Mouse (Mus musculus): ENCODE results near the gene Npdc1. TPM values are rescaled to one million over a fixed set of nuclear protein-coding genes. Genes with fewer than 3 reads are reported as not detected.

The Npdc1 gene
- polyA plus RNA-seq, 1 experiment from 2014 or later: 29.5 TPM

DNA sequence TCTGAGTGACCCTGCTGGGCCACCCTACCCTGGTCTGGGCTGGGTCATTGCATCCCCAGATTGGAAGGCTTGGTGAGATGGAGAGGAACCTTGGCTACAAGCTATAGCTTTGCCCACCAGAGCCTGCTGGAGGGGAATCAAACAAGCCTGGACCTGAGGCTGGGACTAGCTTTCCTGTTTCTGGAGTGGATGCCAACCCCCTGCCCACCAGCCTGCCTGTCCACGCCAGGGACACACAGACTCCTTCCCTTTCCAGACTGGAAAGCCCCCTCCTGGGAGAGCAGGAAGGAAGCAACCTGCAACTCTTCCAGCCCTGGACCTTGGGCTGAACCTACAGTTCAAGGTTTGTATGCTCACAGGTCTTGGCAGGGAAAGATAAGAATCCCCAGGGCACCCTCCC is 24.5 kb downstream of the Npdc1 start:
- Histone ChIP-seq H3K4me3 (ENCODE audit: control insufficient read depth in 1 of 2, insufficient read depth in 1 of 2, low read depth in 1 of 2, low read length in 2 of 2) (no peak overlapping the region), H3K4me1 (ENCODE audit: control insufficient read depth in 2 of 2, insufficient read depth in 2 of 2, low read length in 2 of 2) (peaks cover 0 to 2% of the 10 kb centered on the region in 2 experiments; a peak in 1 of 4 replicates), H3K27me3 (ENCODE audit: control insufficient read depth, insufficient read depth, low read length) (peaks cover 40% of the 10 kb centered on the region), H3K4me2 (ENCODE audit: low read length) (no peak overlapping the region), H3K9ac (ENCODE audit: low read length) (no peak overlapping the region), H3K36me3 (ENCODE audit: control insufficient read depth, insufficient read depth, low read length) (no peaks in the 10 kb centered on the region), H3K9me3 (ENCODE audit: control insufficient read depth, low read length) (no peaks in the 10 kb centered on the region), H3K27ac (replicated peaks in 1 of 2; ENCODE audit: control insufficient read depth in 1 of 2, insufficient read depth in 1 of 2, low read depth in 2 of 2, low read length in 2 of 2) (no peak overlapping the region)
- WGBS: 30% methylated on average over 1 of the region's 1 CpGs
- ATAC-seq (ENCODE audit: insufficient number of reproducible peaks, insufficient read depth, low FRiP score, low read depth): no peak

DNA sequence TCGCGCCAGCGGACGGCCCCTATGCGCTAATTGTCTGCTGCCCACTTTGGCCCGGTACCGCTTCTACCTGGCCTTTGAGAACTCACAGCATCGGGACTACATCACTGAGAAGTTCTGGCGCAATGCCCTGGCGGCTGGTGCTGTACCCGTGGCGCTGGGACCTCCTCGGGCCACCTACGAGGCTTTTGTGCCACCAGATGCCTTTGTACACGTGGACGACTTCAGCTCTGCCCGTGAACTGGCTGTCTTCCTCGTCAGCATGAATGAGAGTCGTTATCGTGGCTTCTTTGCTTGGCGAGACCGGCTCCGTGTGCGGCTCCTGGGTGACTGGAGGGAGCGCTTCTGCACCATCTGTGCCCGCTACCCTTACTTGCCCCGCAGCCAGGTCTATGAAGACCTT is 26.3 kb downstream of the Npdc1 start:
- Histone ChIP-seq H3K36me3 (ENCODE audit: control insufficient read depth, insufficient read depth, low read length) (no peaks in the 10 kb centered on the region), H3K4me2 (ENCODE audit: low read length) (no peak overlapping the region), H3K9me3 (ENCODE audit: control insufficient read depth, low read length) (no peaks in the 10 kb centered on the region), H3K27ac (replicated peaks in 1 of 2; ENCODE audit: control insufficient read depth in 1 of 2, insufficient read depth in 1 of 2, low read depth in 2 of 2, low read length in 2 of 2) (no peak overlapping the region), H3K4me3 (ENCODE audit: control insufficient read depth in 1 of 2, insufficient read depth in 1 of 2, low read depth in 1 of 2, low read length in 2 of 2) (no peak overlapping the region), H3K27me3 (ENCODE audit: control insufficient read depth, insufficient read depth, low read length) (peaks cover 51% of the 10 kb centered on the region), H3K9ac (ENCODE audit: low read length) (no peak overlapping the region), H3K4me1 (ENCODE audit: control insufficient read depth in 2 of 2, insufficient read depth in 2 of 2, low read length in 2 of 2) (peaks cover 4 to 5% of the 10 kb centered on the region in 2 experiments; a peak in 2 of 4 replicates)
- 35% methylated on average over 27 of the region's 27 CpGs for WGBS
- no peak for ATAC-seq (ENCODE audit: insufficient number of reproducible peaks, insufficient read depth, low FRiP score, low read depth)

DNA sequence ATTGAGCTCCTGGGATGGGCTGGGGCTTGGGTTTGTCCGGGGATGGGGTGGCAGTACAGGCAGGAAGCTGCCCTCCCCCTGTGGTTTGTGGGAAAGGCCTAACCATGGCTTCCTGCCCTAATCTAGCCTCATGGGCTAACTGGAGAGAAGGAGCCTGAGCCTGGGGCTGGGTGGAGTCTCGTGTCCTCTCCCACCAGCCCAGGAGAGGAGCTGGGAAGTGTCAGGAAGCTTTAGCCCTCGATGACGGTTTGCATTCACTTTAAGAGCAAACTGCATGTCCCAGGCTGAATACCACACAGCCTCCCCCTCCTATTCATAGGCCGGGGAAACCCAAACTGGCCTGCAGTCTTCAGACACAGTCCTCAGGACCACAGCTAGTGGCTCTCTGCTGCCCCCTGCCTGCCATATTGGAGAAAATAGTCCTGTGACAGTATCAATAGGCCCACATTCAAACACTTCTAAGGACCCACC is 27.6 kb downstream of the Npdc1 start:
- Histone ChIP-seq H3K4me1 (ENCODE audit: control insufficient read depth in 2 of 2, insufficient read depth in 2 of 2, low read length in 2 of 2) (peaks cover 4 to 5% of the 10 kb centered on the region in 2 experiments; a peak in 2 of 4 replicates), H3K4me2 (ENCODE audit: low read length) (no peak overlapping the region), H3K9ac (ENCODE audit: low read length) (no peak overlapping the region), H3K36me3 (ENCODE audit: control insufficient read depth, insufficient read depth, low read length) (no peaks in the 10 kb centered on the region), H3K9me3 (ENCODE audit: control insufficient read depth, low read length) (no peaks in the 10 kb centered on the region), H3K27me3 (ENCODE audit: control insufficient read depth, insufficient read depth, low read length) (peaks cover 57% of the 10 kb centered on the region), H3K27ac (replicated peaks in 1 of 2; ENCODE audit: control insufficient read depth in 1 of 2, insufficient read depth in 1 of 2, low read depth in 2 of 2, low read length in 2 of 2) (no peak overlapping the region), H3K4me3 (ENCODE audit: control insufficient read depth in 1 of 2, insufficient read depth in 1 of 2, low read depth in 1 of 2, low read length in 2 of 2) (no peak overlapping the region)
- 30% methylated on average over 5 of the region's 5 CpGs for WGBS
- ATAC-seq (ENCODE audit: insufficient number of reproducible peaks, insufficient read depth, low FRiP score, low read depth): no peak

DNA sequence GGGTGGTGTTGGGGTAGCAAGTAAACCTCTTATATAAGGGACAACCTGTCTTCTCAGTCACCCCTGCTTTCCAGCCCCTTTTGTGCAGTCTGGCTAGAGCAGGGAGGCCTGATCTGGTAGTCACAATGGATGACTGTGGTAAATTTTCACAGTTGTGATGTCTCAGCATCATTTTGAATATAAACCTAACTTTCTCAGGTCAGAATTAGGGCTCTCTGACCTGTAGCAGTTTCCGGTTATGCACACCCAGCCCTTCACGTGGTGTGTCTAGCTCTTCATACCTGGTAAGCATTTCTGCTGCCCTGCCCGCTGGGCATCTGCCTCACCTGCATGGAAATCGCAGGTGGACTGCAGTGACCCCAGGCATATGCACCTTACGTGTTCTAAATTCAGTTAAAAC is 28.1 kb downstream of the Npdc1 start:
- 85% methylated on average over 5 of the region's 5 CpGs for WGBS
- no peaks in the 10 kb centered on the region for H3K9me3 ChIP-seq (ENCODE audit: control insufficient read depth, low read length)
- ATAC-seq (ENCODE audit: insufficient number of reproducible peaks, insufficient read depth, low FRiP score, low read depth): no peak
- peaks cover 4 to 5% of the 10 kb centered on the region in 2 experiments; a peak in 2 of 4 replicates for H3K4me1 ChIP-seq (ENCODE audit: control insufficient read depth in 2 of 2, insufficient read depth in 2 of 2, low read length in 2 of 2)
- no peak overlapping the region for H3K4me2 ChIP-seq (ENCODE audit: low read length)
- H3K9ac ChIP-seq (ENCODE audit: low read length): no peak overlapping the region
- peaks cover 57% of the 10 kb centered on the region for H3K27me3 ChIP-seq (ENCODE audit: control insufficient read depth, insufficient read depth, low read length)
- no peak overlapping the region for H3K27ac ChIP-seq (replicated peaks in 1 of 2; ENCODE audit: control insufficient read depth in 1 of 2, insufficient read depth in 1 of 2, low read depth in 2 of 2, low read length in 2 of 2)
- no peak overlapping the region for H3K4me3 ChIP-seq (ENCODE audit: control insufficient read depth in 1 of 2, insufficient read depth in 1 of 2, low read depth in 1 of 2, low read length in 2 of 2)
- H3K36me3 ChIP-seq (ENCODE audit: control insufficient read depth, insufficient read depth, low read length): no peaks in the 10 kb centered on the region

DNA sequence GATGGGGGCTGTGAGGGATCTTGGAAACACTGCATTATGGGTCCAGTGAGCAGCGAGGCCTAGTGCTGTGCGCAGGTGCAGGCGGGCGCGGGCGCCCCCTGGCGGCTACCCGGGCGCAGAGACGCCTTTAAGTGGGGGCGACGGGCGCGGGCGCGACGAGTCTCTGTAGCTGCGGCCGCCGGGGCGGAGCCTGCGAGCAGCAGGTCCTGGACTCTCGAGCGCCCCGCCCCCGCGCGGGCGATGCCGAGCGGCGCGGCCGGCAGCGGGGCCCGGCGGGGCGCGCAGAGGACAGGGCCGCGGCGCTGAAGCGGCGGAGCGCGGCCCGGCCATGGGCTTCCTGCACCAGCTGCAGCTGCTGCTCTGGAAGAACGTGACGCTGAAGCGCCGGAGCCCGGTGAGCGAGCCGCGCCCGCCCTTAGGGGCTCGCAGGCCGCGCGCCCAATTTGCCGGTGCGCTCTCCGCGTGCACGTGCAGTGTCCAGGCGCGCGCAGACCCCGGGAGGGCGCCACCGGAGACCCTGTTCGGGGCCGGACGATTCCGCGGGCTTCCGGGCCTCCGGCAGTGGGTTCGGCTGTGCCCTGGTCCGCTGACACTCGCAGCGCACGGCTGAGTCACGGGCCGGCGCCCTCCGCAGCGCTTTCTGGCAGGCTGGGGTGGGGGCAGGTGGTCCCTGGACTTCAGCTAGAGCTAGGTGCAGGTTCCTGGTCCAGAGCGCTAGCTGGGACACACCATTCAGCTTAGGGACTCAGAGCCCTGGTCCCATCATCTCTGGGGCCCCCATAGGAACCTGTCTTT is 29.5 kb downstream of the Npdc1 start, which contains the start of gene Abca2:
Gene Abca2 (plus strand): TSS at position 262 of the 795 bp plus-strand sequence.
- Histone ChIP-seq H3K9ac (ENCODE audit: low read length) (peak within 1 kb of the TSS; percentile 84), H3K27ac (replicated peaks in 1 of 2; ENCODE audit: control insufficient read depth in 1 of 2, insufficient read depth in 1 of 2, low read depth in 2 of 2, low read length in 2 of 2) (peak within 1 kb of the TSS in 1 of 2 experiments; percentile 41; a peak in 1 of 4 replicates), H3K4me1 (ENCODE audit: control insufficient read depth in 2 of 2, insufficient read depth in 2 of 2, low read length in 2 of 2) (peaks cover 4% of the 10 kb centered on the region in 2 experiments; a peak in 2 of 4 replicates), H3K27me3 (ENCODE audit: control insufficient read depth, insufficient read depth, low read length) (peaks cover 46% of the 10 kb centered on the region), H3K4me2 (ENCODE audit: low read length) (peak within 1 kb of the TSS; percentile 97), H3K36me3 (ENCODE audit: control insufficient read depth, insufficient read depth, low read length) (no peaks in the 10 kb centered on the region), H3K9me3 (ENCODE audit: control insufficient read depth, low read length) (no peaks in the 10 kb centered on the region), H3K4me3 (ENCODE audit: control insufficient read depth in 1 of 2, insufficient read depth in 1 of 2, low read depth in 1 of 2, low read length in 2 of 2) (peak within 1 kb of the TSS; percentile 68 to 83)
- WGBS: 0% methylated on average over 86 of the region's 89 CpGs
- peak; percentile 79 for ATAC-seq (ENCODE audit: insufficient number of reproducible peaks, insufficient read depth, low FRiP score, low read depth)

- WGBS: 72% methylated on average over 5 of the region's 5 CpGs
- peaks cover 4% of the 10 kb centered on the region in 2 experiments; a peak in 2 of 4 replicates for H3K4me1 ChIP-seq (ENCODE audit: control insufficient read depth in 2 of 2, insufficient read depth in 2 of 2, low read length in 2 of 2)
- H3K36me3 ChIP-seq (ENCODE audit: control insufficient read depth, insufficient read depth, low read length): no peaks in the 10 kb centered on the region
- peaks cover 39% of the 10 kb centered on the region for H3K27me3 ChIP-seq (ENCODE audit: control insufficient read depth, insufficient read depth, low read length)
- H3K9ac ChIP-seq (ENCODE audit: low read length): peak overlapping the region; percentile 21; the same call in 1 of the 2 replicates
- H3K4me3 ChIP-seq (ENCODE audit: control insufficient read depth in 1 of 2, insufficient read depth in 1 of 2, low read depth in 1 of 2, low read length in 2 of 2): peak overlapping the region; percentile 68 to 83; a peak in 2 of 4 replicates
- peak overlapping the region; percentile 97 for H3K4me2 ChIP-seq (ENCODE audit: low read length)
- no peaks in the 10 kb centered on the region for H3K9me3 ChIP-seq (ENCODE audit: control insufficient read depth, low read length)
- no peak for ATAC-seq (ENCODE audit: insufficient number of reproducible peaks, insufficient read depth, low FRiP score, low read depth)
- no peak overlapping the region for H3K27ac ChIP-seq (replicated peaks in 1 of 2; ENCODE audit: control insufficient read depth in 1 of 2, insufficient read depth in 1 of 2, low read depth in 2 of 2, low read length in 2 of 2)
These were observed 30.5 kb downstream of the Npdc1 start for GRCm38 (mm10) chr2:25429435-25430180.

- Histone ChIP-seq H3K36me3 (ENCODE audit: control insufficient read depth, insufficient read depth, low read length) (no peaks in the 10 kb centered on the region), H3K9ac (ENCODE audit: low read length) (no peak overlapping the region), H3K9me3 (ENCODE audit: control insufficient read depth, low read length) (no peaks in the 10 kb centered on the region), H3K27ac (replicated peaks in 1 of 2; ENCODE audit: control insufficient read depth in 1 of 2, insufficient read depth in 1 of 2, low read depth in 2 of 2, low read length in 2 of 2) (no peak overlapping the region), H3K4me2 (ENCODE audit: low read length) (no peak overlapping the region), H3K4me3 (ENCODE audit: control insufficient read depth in 1 of 2, insufficient read depth in 1 of 2, low read depth in 1 of 2, low read length in 2 of 2) (no peak overlapping the region), H3K4me1 (ENCODE audit: control insufficient read depth in 2 of 2, insufficient read depth in 2 of 2, low read length in 2 of 2) (peaks cover 4% of the 10 kb centered on the region in 2 experiments; a peak in 2 of 4 replicates), H3K27me3 (ENCODE audit: control insufficient read depth, insufficient read depth, low read length) (peaks cover 29% of the 10 kb centered on the region)
- 73% methylated on average over 17 of the region's 17 CpGs for WGBS
- no peak for ATAC-seq (ENCODE audit: insufficient number of reproducible peaks, insufficient read depth, low FRiP score, low read depth)
These were observed 31.5 kb downstream of the Npdc1 start for GRCm38 (mm10) chr2:25430395-25431233.
